Mouse (Mus musculus): ENCODE measurements around the gene Tmem239.

Tmem239 gene

DNA sequence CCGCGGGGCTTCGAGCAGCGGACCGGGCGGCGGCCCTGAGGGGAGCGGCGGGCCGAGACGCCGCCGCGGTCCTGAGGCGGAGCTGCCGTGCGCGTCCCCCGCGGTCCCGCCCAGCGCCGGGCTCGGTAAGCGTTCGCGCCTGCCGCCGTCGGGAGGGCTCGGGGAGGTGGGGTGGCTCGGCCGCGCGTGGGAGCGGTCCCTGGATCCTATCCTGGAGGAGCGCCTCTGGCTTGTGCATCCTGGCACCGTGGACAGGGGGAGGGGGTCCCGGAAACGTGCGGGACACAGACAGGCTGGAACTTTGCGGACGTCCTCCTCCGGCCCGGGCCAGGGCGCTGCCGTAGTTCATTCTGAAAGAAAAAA, 44.1 kb downstream of the Tmem239 start:
- DNase-seq (ENCODE audit: low read depth, low spot score): no peak

- no peak for DNase-seq (ENCODE audit: low read depth, low spot score)
Observed at GRCm38 (mm10) chr2:130451086-130451726, 44.9 kb downstream of the Tmem239 start.

DNA sequence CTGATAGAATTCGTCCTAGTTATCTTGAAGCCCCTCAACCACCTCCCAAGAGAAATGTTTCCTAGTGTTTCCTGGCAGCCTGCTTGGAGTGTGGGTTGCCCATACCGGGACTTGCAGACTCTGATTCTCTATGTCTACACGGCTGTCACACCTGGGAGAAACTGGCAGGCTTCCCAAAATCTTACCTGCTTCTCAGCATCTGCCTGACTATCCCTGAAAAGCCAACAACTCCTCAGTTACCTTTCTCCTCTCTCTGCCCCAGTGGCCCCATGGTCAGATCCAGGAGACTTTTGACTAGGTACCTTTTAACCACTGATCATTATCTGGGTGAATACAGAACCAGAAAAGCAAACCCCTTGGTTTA, 45.4 kb downstream of the Tmem239 start:
- DNase-seq (ENCODE audit: low read depth, low spot score): no peak

- no peak for DNase-seq (ENCODE audit: low read depth, low spot score)
Observed at GRCm38 (mm10) chr2:130452266-130452665, 46.0 kb downstream of the Tmem239 start.

DNA sequence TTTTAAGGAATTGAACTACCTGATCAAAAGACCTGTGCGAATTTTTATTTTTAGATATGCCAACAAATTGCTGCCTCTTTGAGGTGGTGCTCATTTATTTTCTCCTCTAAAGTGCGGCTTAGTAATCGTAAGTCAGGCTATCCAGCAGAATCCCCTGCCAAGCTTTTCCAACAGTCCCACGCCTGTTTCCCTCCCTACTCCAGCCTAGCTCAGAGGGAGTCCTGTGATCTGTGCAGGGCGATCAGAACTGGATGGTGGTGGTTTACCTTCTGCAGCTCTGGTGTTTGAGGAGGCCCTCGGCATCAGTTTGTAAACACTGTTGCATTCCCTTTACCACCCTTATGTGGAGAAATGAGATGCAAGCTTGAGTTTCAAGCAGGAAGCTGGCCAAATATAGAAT, 47.1 kb downstream of the Tmem239 start:
- no peak for DNase-seq (ENCODE audit: low read depth, low spot score)

DNA sequence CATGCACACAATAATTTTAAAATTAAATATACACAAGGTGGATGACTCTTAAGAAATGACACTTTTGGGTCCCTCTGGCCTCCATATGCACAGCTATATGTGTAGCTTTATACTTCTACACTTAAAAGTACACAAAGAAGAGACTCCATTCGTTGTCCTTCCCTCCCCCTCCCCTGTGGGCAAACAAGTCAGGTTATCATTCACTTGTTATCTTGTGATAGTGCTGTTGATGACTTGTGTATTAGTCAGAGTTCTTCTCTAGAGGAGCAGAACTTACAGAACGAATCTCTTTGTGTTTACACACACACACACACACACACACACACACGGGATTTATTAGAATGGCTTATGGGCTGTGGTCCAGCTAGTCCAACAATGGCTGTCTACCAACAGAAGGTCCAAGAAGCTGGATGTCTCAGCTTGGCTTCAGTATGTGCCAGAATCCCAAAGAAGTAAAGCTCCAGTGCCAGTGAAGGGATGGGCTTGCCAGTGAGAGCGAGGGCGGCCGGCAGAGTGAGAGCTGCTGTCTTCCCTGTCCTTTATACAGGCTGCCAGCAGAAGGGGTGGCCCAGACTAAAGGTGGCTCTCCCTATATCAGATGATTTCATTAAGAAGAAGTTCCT, 48.6 kb downstream of the Tmem239 start:
- DNase-seq (ENCODE audit: low read depth, low spot score): no peak

Measured in forelimb bud, embryonic 11.5 days (tissue).